Mouse (Mus musculus): ENCODE data around the gene Tmem258. TPM values are rescaled to one million over a fixed set of nuclear protein-coding genes. Genes with fewer than 3 reads are reported as not detected.
"Not testable (repeated sequence)": the region's sequence is repeated elsewhere in the genome, so short reads cannot be mapped to it uniquely, and the experiment has no call there.

Gene Tmem258
- 349 and 363 TPM in 2 replicates for polyA plus RNA-seq (2014; fragmentation: Nextera tagmentation; extraction: Ambion mirVana)

DNA sequence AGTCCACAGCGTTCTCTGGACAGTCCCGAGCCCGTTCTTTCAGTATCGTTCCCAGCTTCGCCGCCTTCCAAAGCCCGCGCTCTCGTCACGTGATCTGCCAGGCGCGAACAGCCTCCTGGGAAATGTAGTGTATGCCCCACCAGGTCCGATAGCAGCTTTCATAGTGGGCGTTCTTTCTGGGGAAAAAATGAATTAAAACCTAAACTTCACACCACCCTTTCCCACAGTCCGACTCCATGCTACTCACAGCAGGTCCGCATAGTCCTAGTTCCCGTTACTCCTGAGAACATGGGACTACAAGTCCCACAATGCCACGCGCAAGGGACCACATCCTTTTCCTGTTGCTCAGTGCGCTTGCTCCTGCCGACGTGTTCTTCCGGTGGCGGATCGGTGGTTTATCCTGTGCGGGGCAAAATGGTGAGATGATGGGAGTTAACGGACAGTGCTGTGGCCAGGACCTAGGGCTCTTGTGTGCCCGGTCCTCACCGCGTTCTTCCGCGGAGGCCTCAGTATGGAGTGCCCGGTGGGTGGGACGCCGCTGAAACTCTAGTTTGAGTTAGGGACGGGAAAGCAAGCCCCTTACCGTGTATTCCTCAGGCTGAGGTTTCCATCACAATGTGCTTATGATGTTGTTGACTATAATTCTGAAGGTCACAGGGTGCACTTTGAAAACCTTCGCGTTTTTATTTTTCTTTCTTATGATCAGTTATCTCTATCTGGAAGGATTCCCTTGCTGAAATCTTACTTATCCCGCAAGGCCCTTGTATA, at the start of gene Tmem258, which contains the start of gene Fen1:
Gene Tmem258 (plus strand): TSS at position 167 of the 768 bp plus-strand sequence.
Gene Fen1 (minus strand): TSS at position 322 of the 768 bp plus-strand sequence.
- Histone ChIP-seq H3K27me3 (ENCODE audit: control insufficient read depth, insufficient read depth, low read length) (no peaks in the 10 kb centered on the region), H3K9ac (ENCODE audit: low read depth, low read length) (peak within 1 kb of the TSS; percentile 80), H3K36me3 (ENCODE audit: control insufficient read depth, insufficient read depth, low read length) (peaks cover 16% of the 10 kb centered on the region), H3K9me3 (ENCODE audit: control insufficient read depth, low read length) (no peaks in the 10 kb centered on the region), H3K27ac (ENCODE audit: low read depth, low read length) (peak within 1 kb of the TSS; percentile 43), H3K4me1 (replicated peaks; ENCODE audit: control insufficient read depth, insufficient read depth, low read length) (peaks cover 7% of the 10 kb centered on the region), H3K4me2 (replicated peaks; ENCODE audit: low read depth, low read length) (peak within 1 kb of the TSS; percentile 76), H3K4me3 (ENCODE audit: low read depth, low read length) (peak within 1 kb of the TSS; percentile 76)
- WGBS: under 1% methylated on average over 40 of the region's 40 CpGs
- DNase-seq (ENCODE audit: low spot score) (peak; percentile 88), ATAC-seq (ENCODE audit: low FRiP score) (peak; percentile 95)

GRCm38 (mm10) chr19:10157725-10158124, 46.1 kb upstream of the Tmem258 start:
- H3K9me3 ChIP-seq (ENCODE audit: control insufficient read depth, low read length): no peaks in the 10 kb centered on the region
- 84% methylated on average over 2 of the region's 2 CpGs for WGBS

DNA sequence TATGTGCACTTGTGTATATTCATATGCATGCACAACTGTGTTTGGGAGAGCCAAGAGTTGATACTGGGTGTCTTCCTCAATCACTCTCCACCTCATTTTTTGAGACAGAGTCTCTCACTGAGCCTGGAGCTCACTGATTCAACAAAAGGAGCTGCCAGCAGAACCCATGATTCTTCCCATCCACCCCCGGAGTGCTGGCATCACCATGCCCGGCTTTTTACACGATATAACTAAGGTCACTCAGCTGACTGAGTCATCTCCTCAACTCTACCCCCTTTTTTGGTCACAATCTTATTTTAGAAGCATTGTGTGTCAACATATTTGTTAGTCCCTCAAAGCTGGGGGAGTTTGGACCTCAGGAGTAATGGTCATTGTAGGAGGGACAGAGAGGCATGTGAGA, 39.9 kb upstream of the Tmem258 start:
- Histone ChIP-seq H3K9me3 (ENCODE audit: control insufficient read depth, low read length) (no peaks in the 10 kb centered on the region), H3K4me2 (replicated peaks; ENCODE audit: low read depth, low read length) (no peak overlapping the region), H3K27ac (ENCODE audit: low read depth, low read length) (no peak overlapping the region), H3K36me3 (ENCODE audit: control insufficient read depth, insufficient read depth, low read length) (no peaks in the 10 kb centered on the region), H3K9ac (ENCODE audit: low read depth, low read length) (no peak overlapping the region), H3K27me3 (ENCODE audit: control insufficient read depth, insufficient read depth, low read length) (no peaks in the 10 kb centered on the region), H3K4me3 (ENCODE audit: low read depth, low read length) (no peak overlapping the region), H3K4me1 (replicated peaks; ENCODE audit: control insufficient read depth, insufficient read depth, low read length) (no peaks in the 10 kb centered on the region)
- no peak for ATAC-seq (ENCODE audit: low FRiP score)
- 86% methylated on average over 3 of the region's 3 CpGs for WGBS
- DNase-seq (ENCODE audit: low spot score): no peak

More at GRCm38 (mm10) chr19:10157725-10158124, 46.1 kb upstream of the Tmem258 start:
- Histone ChIP-seq H3K36me3 (ENCODE audit: control insufficient read depth, insufficient read depth, low read length) (no peaks in the 10 kb centered on the region), H3K27me3 (ENCODE audit: control insufficient read depth, insufficient read depth, low read length) (no peaks in the 10 kb centered on the region), H3K27ac (ENCODE audit: low read depth, low read length) (no peak overlapping the region), H3K4me1 (replicated peaks; ENCODE audit: control insufficient read depth, insufficient read depth, low read length) (no peaks in the 10 kb centered on the region), H3K4me2 (replicated peaks; ENCODE audit: low read depth, low read length) (no peak overlapping the region), H3K4me3 (ENCODE audit: low read depth, low read length) (no peak overlapping the region), H3K9ac (ENCODE audit: low read depth, low read length) (no peak overlapping the region)
- DNase-seq (ENCODE audit: low spot score) (no peak), ATAC-seq (ENCODE audit: low FRiP score) (no peak)

DNA sequence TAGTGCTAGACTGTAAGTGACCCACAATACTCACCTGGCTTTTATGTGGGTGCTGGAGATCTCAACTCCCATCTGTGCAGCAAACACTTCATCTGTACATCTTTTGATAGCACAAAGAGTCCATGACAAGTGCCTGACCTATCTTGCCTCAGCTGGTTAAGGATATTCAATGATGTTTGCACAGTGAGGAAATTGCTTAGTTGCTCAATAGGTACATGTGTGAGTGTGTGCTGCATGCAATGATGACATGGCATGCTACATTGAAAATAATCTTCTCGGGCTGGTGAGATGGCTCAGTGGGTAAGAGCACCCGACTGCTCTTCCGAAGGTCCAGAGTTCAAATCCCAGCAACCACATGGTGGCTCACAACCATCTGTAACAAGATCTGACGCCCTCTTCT, 37.9 kb upstream of the Tmem258 start:
- not testable (repeated sequence) for H3K4me2 ChIP-seq (replicated peaks; ENCODE audit: low read depth, low read length); H3K36me3 ChIP-seq (ENCODE audit: control insufficient read depth, insufficient read depth, low read length); H3K27me3 ChIP-seq (ENCODE audit: control insufficient read depth, insufficient read depth, low read length); H3K4me3 ChIP-seq (ENCODE audit: low read depth, low read length); ATAC-seq (ENCODE audit: low FRiP score); H3K9me3 ChIP-seq (ENCODE audit: control insufficient read depth, low read length); H3K4me1 ChIP-seq (replicated peaks; ENCODE audit: control insufficient read depth, insufficient read depth, low read length); H3K9ac ChIP-seq (ENCODE audit: low read depth, low read length); H3K27ac ChIP-seq (ENCODE audit: low read depth, low read length); DNase-seq (ENCODE audit: low spot score)
- 93% methylated on average over 3 of the region's 4 CpGs for WGBS

- no peaks in the 10 kb centered on the region for H3K4me1 ChIP-seq (replicated peaks; ENCODE audit: control insufficient read depth, insufficient read depth, low read length)
- no peak overlapping the region for H3K4me3 ChIP-seq (ENCODE audit: low read depth, low read length)
- H3K27ac ChIP-seq (ENCODE audit: low read depth, low read length): no peak overlapping the region
- 82% methylated on average over 4 of the region's 4 CpGs for WGBS
- H3K9ac ChIP-seq (ENCODE audit: low read depth, low read length): no peak overlapping the region
- no peaks in the 10 kb centered on the region for H3K9me3 ChIP-seq (ENCODE audit: control insufficient read depth, low read length)
- ATAC-seq (ENCODE audit: low FRiP score) (no peak), DNase-seq (ENCODE audit: low spot score) (no peak)
- no peaks in the 10 kb centered on the region for H3K36me3 ChIP-seq (ENCODE audit: control insufficient read depth, insufficient read depth, low read length)
- H3K4me2 ChIP-seq (replicated peaks; ENCODE audit: low read depth, low read length): no peak overlapping the region
- H3K27me3 ChIP-seq (ENCODE audit: control insufficient read depth, insufficient read depth, low read length): no peaks in the 10 kb centered on the region
These were observed 36.7 kb upstream of the Tmem258 start for GRCm38 (mm10) chr19:10167112-10167511.

- H3K4me1 ChIP-seq (replicated peaks; ENCODE audit: control insufficient read depth, insufficient read depth, low read length): no peaks in the 10 kb centered on the region
These were observed 35.9 kb upstream of the Tmem258 start for GRCm38 (mm10) chr19:10167951-10168350.

DNA sequence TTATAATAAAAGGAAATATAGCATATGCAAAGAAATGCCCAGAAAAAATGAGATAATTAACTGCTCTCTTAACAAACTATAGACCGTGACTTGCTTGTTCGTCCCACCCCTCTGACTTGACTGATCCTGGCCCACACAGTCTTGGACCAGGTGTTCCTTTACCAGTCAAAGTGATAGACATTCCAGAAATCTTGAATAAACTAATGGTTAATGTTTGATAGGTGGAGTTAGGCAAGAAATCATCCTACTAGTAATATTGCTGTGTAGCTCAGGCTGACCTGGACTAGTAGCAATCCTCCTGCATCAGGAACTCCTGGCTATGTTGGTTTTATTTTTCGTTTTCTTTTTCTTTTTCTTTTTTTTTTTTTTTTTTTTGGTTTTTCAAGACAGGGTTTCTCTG, 35.4 kb upstream of the Tmem258 start:
- Histone ChIP-seq H3K4me2 (replicated peaks; ENCODE audit: low read depth, low read length) (no peak overlapping the region), H3K4me3 (ENCODE audit: low read depth, low read length) (no peak overlapping the region), H3K36me3 (ENCODE audit: control insufficient read depth, insufficient read depth, low read length) (no peaks in the 10 kb centered on the region), H3K9me3 (ENCODE audit: control insufficient read depth, low read length) (no peaks in the 10 kb centered on the region), H3K27me3 (ENCODE audit: control insufficient read depth, insufficient read depth, low read length) (no peaks in the 10 kb centered on the region), H3K9ac (ENCODE audit: low read depth, low read length) (no peak overlapping the region), H3K4me1 (replicated peaks; ENCODE audit: control insufficient read depth, insufficient read depth, low read length) (no peaks in the 10 kb centered on the region), H3K27ac (ENCODE audit: low read depth, low read length) (no peak overlapping the region)
- DNase-seq (ENCODE audit: low spot score) (no peak), ATAC-seq (ENCODE audit: low FRiP score) (no peak)
- 87% methylated on average over 3 of the region's 3 CpGs for WGBS

More at GRCm38 (mm10) chr19:10167951-10168350, 35.9 kb upstream of the Tmem258 start:
- no peak overlapping the region for H3K4me3 ChIP-seq (ENCODE audit: low read depth, low read length)
- 91% methylated on average over 1 of the region's 1 CpGs for WGBS
- H3K4me2 ChIP-seq (replicated peaks; ENCODE audit: low read depth, low read length): no peak overlapping the region
- no peak overlapping the region for H3K9ac ChIP-seq (ENCODE audit: low read depth, low read length)
- no peak overlapping the region for H3K27ac ChIP-seq (ENCODE audit: low read depth, low read length)
- H3K9me3 ChIP-seq (ENCODE audit: control insufficient read depth, low read length): no peaks in the 10 kb centered on the region
- H3K36me3 ChIP-seq (ENCODE audit: control insufficient read depth, insufficient read depth, low read length): no peaks in the 10 kb centered on the region
- DNase-seq (ENCODE audit: low spot score) (no peak), ATAC-seq (ENCODE audit: low FRiP score) (no peak)
- no peaks in the 10 kb centered on the region for H3K27me3 ChIP-seq (ENCODE audit: control insufficient read depth, insufficient read depth, low read length)

GRCm38 (mm10) chr19:10169179-10169578, 34.6 kb upstream of the Tmem258 start:
- no peak for DNase-seq (ENCODE audit: low spot score)

More at GRCm38 (mm10) chr19:10169179-10169578, 34.6 kb upstream of the Tmem258 start:
- Histone ChIP-seq H3K4me3 (ENCODE audit: low read depth, low read length) (no peak overlapping the region), H3K27ac (ENCODE audit: low read depth, low read length) (no peak overlapping the region), H3K36me3 (ENCODE audit: control insufficient read depth, insufficient read depth, low read length) (no peaks in the 10 kb centered on the region), H3K4me1 (replicated peaks; ENCODE audit: control insufficient read depth, insufficient read depth, low read length) (no peaks in the 10 kb centered on the region), H3K4me2 (replicated peaks; ENCODE audit: low read depth, low read length) (no peak overlapping the region), H3K9ac (ENCODE audit: low read depth, low read length) (no peak overlapping the region), H3K9me3 (ENCODE audit: control insufficient read depth, low read length) (no peaks in the 10 kb centered on the region), H3K27me3 (ENCODE audit: control insufficient read depth, insufficient read depth, low read length) (no peaks in the 10 kb centered on the region)
- no peak for ATAC-seq (ENCODE audit: low FRiP score)

Measured in hindbrain, embryonic 11.5 days (tissue).